26 mouse cellular contexts compared by ENCODE assay signal in genomic region chr16:51690861-51691260, GRCm38 (mm10).
A peak's percentile ranks its signal among the peaks of the same experiment; 100 is the strongest.
DNase-seq lines count a peak whose midpoint lies in the region; ATAC-seq and TF ChIP-seq lines count a peak whose summit lies in the region.
"Had no signal": no experiment of that assay in that cellular context is flagged by ENCODE, and none has a peak within 500 bp of the region (broad histone marks: within the 10 kb centered on the region; RNA-seq: fewer than 3 reads in every experiment).

No protein-coding gene starts in this region.

- H3K9me3 ChIP-seq in CH12.LX (replicated peaks; ENCODE audit: low read length): no peaks in the 10 kb centered on the region
- H3K9me3 ChIP-seq in forebrain, embryonic 12.5 days: no peaks in the 10 kb centered on the region
- H3K9me3 ChIP-seq: forebrain, embryonic 10.5 days; hindbrain, embryonic 12.5 days; limb, embryonic 13.5 days; liver, embryonic 13.5 days; midbrain, embryonic 15.5 days had no signal

- dilution Hi-C loops in CH12.LX (cut with MboI; ENCODE audit: extremely low pct_ligation_motif_present, extremely low pct_unique_long_range_greater_than_20kb, low sequenced_read_pairs): no loop called here

- H3K4me2 ChIP-seq in CH12.LX (ENCODE audit: insufficient read depth, low read depth, poor library complexity, severe bottlenecking): no peak overlapping the region
- H3K4me2 ChIP-seq in forebrain, embryonic 12.5 days: no peak overlapping the region
- H3K4me2 ChIP-seq: heart, embryonic 13.5 days; hindbrain, embryonic 12.5 days; limb, embryonic 13.5 days; liver, embryonic 13.5 days; lung, embryonic 14.5 days; midbrain, embryonic 15.5 days had no signal

- no peaks in the 10 kb centered on the region for H3K27me3 ChIP-seq in spleen, adult 2 months (ENCODE audit: control insufficient read depth, insufficient read depth, low read length)
- no peaks in the 10 kb centered on the region for H3K27me3 ChIP-seq in CH12.LX (replicated peaks)
- no peaks in the 10 kb centered on the region for H3K27me3 ChIP-seq in forebrain, embryonic 12.5 days
- H3K27me3 ChIP-seq: heart, embryonic 13.5 days; hindbrain, embryonic 12.5 days; limb, embryonic 13.5 days; liver, embryonic 13.5 days; midbrain, embryonic 15.5 days had no signal

- H3K4me3 ChIP-seq in spleen, adult 2 months (ENCODE audit: extremely low read depth, insufficient read depth, insufficient read length): no peak overlapping the region
- no peak overlapping the region for H3K4me3 ChIP-seq in CH12.LX (replicated peaks in 1 of 3; ENCODE audit: low read depth in 2 of 3, low read length in 2 of 3, poor library complexity in 1 of 3)
- no peak overlapping the region for H3K4me3 ChIP-seq in forebrain, embryonic 12.5 days (replicated peaks)
- H3K4me3 ChIP-seq: forebrain, embryonic 10.5 days; heart, embryonic 13.5 days; hindbrain, embryonic 12.5 days; limb, embryonic 13.5 days; liver, embryonic 13.5 days; midbrain, embryonic 15.5 days had no signal

- TF ChIP-seq EP300 in CH12.LX (IDR thresholded peaks at IDR 0.05; ENCODE audit: low read length): peak; percentile 74

- H3K36me3 ChIP-seq in spleen, adult 2 months (ENCODE audit: control insufficient read depth, insufficient read depth, low read length): no peaks in the 10 kb centered on the region
- H3K36me3 ChIP-seq in CH12.LX (replicated peaks in 1 of 2; ENCODE audit: control insufficient read depth in 1 of 2, insufficient read depth in 1 of 2, low read length in 1 of 2): no peaks in the 10 kb centered on the region
- H3K36me3 ChIP-seq in forebrain, embryonic 12.5 days (replicated peaks): no peaks in the 10 kb centered on the region
- H3K36me3 ChIP-seq: forebrain, embryonic 10.5 days; heart, embryonic 13.5 days; hindbrain, embryonic 12.5 days; limb, embryonic 13.5 days; liver, embryonic 13.5 days; midbrain, embryonic 15.5 days had no signal

- no peak for TF ChIP-seq CTCF in spleen, adult 2 months (IDR thresholded peaks at IDR 0.05; ENCODE audit: extremely low read depth, insufficient read depth, insufficient read length, insufficient replicate concordance)
- no peak for TF ChIP-seq CTCF in CH12.LX (conservative IDR thresholded peaks at IDR 0.05 in 1 of 2, IDR thresholded peaks at IDR 0.05 in 1 of 2; ENCODE audit: low read depth in 2 of 2, low read length in 2 of 2)

- H3K79me2 ChIP-seq in CH12.LX (replicated peaks; ENCODE audit: control insufficient read depth, extremely low read depth, insufficient read depth, poor library complexity, severe bottlenecking): no peaks in the 10 kb centered on the region

- H3K27ac ChIP-seq in spleen, adult 2 months (ENCODE audit: insufficient read depth, low read length): peak overlapping the region; percentile 50; the same call in 1 of the 2 replicates
- H3K27ac ChIP-seq in CH12.LX (ENCODE audit: insufficient read depth, low read depth): no peak overlapping the region
- no peak overlapping the region for H3K27ac ChIP-seq in forebrain, embryonic 12.5 days
- H3K27ac ChIP-seq: forebrain, embryonic 10.5 days; heart, embryonic 13.5 days; hindbrain, embryonic 12.5 days; limb, embryonic 13.5 days; liver, embryonic 13.5 days; midbrain, embryonic 15.5 days had no signal

- no peak for TF ChIP-seq POLR2A in spleen, adult 2 months (IDR thresholded peaks at IDR 0.05; ENCODE audit: low read depth, low read length)
- no peak for TF ChIP-seq POLR2A in CH12.LX (IDR thresholded peaks at IDR 0.05; ENCODE audit: low read depth, low read length)

- WGBS in spleen, adult 2 months: 81% methylated on average over 3 of the region's 3 CpGs
- 94% methylated on average over 3 of the region's 3 CpGs for WGBS in forebrain, embryonic 12.5 days

- in situ Hi-C loops in CH12.LX (cut with MboI; ENCODE audit: low pct_ligation_motif_present, low pct_unique_long_range_greater_than_20kb, low sequenced_read_pairs): no loop called here

- peak in 1 of 2 experiments; percentile 50 for DNase-seq in spleen, adult 2 months (ENCODE audit: low read depth in 1 of 2, low spot score in 2 of 2)
- no peak for DNase-seq in spleen, postnatal 10 days (ENCODE audit: low spot score in 2 of 2)
- DNase-seq in CH12.LX (ENCODE audit: extremely low read depth): peak; percentile 49
- no peak for DNase-seq in neural tube, embryonic 10.5 days (ENCODE audit: extremely low spot score, low spot score)
- DNase-seq in cerebellum, adult 11 months: no peak
- DNase-seq: adrenal gland, adult 2 months; cerebellum, adult 11-12 months; cerebellum, postnatal 10 days; forebrain, postnatal 0 days; gastrocnemius, postnatal 14 days; heart, adult 18-20 months; heart, postnatal 14 days; kidney, adult 9 months; kidney, postnatal 14 days; liver, embryonic 13.5 days; lung, embryonic 14.5 days; lung, postnatal 4 days; right cerebral cortex, adult 18-20 months; right cerebral cortex, postnatal 4 days had no signal

- no peak overlapping the region for H3K9ac ChIP-seq in CH12.LX (ENCODE audit: insufficient read depth, low read depth)
- H3K9ac ChIP-seq in forebrain, embryonic 12.5 days: no peak overlapping the region
- H3K9ac ChIP-seq: forebrain, postnatal 0 days; heart, embryonic 13.5 days; hindbrain, embryonic 12.5 days; limb, embryonic 13.5 days; liver, embryonic 13.5 days; lung, embryonic 14.5 days; midbrain, embryonic 15.5 days had no signal

- peak; percentile 56 for ATAC-seq in megakaryocyte, adult 5-6 weeks (ENCODE audit: poor library complexity, severe bottlenecking)
- no peak for ATAC-seq in forebrain, embryonic 12.5 days (ENCODE audit: low FRiP score)
- ATAC-seq: forebrain, postnatal 0 days; midbrain, embryonic 15.5 days had no signal

- TF ChIP-seq RAD21 in CH12.LX (IDR thresholded peaks at IDR 0.05; ENCODE audit: low read depth, low read length): no peak; the same call in 1 of the 2 replicates

- no peaks in the 10 kb centered on the region for H3K4me1 ChIP-seq in spleen, adult 2 months (ENCODE audit: control insufficient read depth, insufficient read depth, insufficient read length)
- H3K4me1 ChIP-seq in CH12.LX (ENCODE audit: control insufficient read depth in 1 of 2, insufficient read depth in 2 of 2): peaks cover 0 to 7% of the 10 kb centered on the region in 2 experiments; a peak in 1 of 4 replicates
- H3K4me1 ChIP-seq in forebrain, embryonic 12.5 days: no peaks in the 10 kb centered on the region
- H3K4me1 ChIP-seq: forebrain, embryonic 10.5 days; heart, embryonic 13.5 days; hindbrain, embryonic 12.5 days; limb, embryonic 13.5 days; liver, embryonic 13.5 days; midbrain, embryonic 15.5 days had no signal

TF ChIP-seq in CH12.LX, 34 proteins besides CTCF, POLR2A, EP300 and RAD21:
- TF ChIP-seq MAFK (IDR thresholded peaks at IDR 0.05; ENCODE audit: insufficient replicate concordance, low read length) (peak; percentile 52; the same call in 1 of the 2 replicates), IRF4 (IDR thresholded peaks at IDR 0.05; ENCODE audit: low read depth, low read length) (peak; percentile 58; the same call in 1 of the 2 replicates), NRF1 (IDR thresholded peaks at IDR 0.05; ENCODE audit: low read depth, low read length) (no peak), ETS1 (conservative IDR thresholded peaks at IDR 0.05; ENCODE audit: low read depth, low read length) (peak; percentile 29; the same call in 1 of the 2 replicates), ELF1 (IDR thresholded peaks at IDR 0.05; ENCODE audit: low read depth, low read length) (no peak), MEF2A (IDR thresholded peaks at IDR 0.05; ENCODE audit: borderline replicate concordance, low read depth, low read length) (peak; percentile 44; the same call in 1 of the 2 replicates), CHD2 (IDR thresholded peaks at IDR 0.05; ENCODE audit: low read length) (0 out of 2 replicates have a peak, but pooled peaks have one; percentile 28), ZKSCAN1 (IDR thresholded peaks at IDR 0.05; ENCODE audit: borderline replicate concordance, low read depth, low read length) (no peak), BHLHE40 (IDR thresholded peaks at IDR 0.05; ENCODE audit: low read depth, low read length) (peak; percentile 33; the same call in 1 of the 2 replicates), MYC (IDR thresholded peaks at IDR 0.05; ENCODE audit: low read depth, low read length) (no peak), JUND (conservative IDR thresholded peaks at IDR 0.05; ENCODE audit: low read depth, low read length) (peak; percentile 57), SIN3A (IDR thresholded peaks at IDR 0.05; ENCODE audit: low read length) (no peak), ZC3H11A (IDR thresholded peaks at IDR 0.05; ENCODE audit: low read depth, low read length) (no peak), TBP (conservative IDR thresholded peaks at IDR 0.05; ENCODE audit: low read depth, low read length) (no peak), RCOR1 (conservative IDR thresholded peaks at IDR 0.05; ENCODE audit: low read depth, low read length) (peak; percentile 54), MXI1 (IDR thresholded peaks at IDR 0.05; ENCODE audit: low read depth, low read length) (no peak), MAX (IDR thresholded peaks at IDR 0.05; ENCODE audit: low read length) (no peak), UBTF (IDR thresholded peaks at IDR 0.05; ENCODE audit: low read depth, low read length) (no peak)
TF ChIP-seq in CH12.LX: peak in this region for 8.
